Mouse (Mus musculus) liver, adult 2 months (tissue): Measurements from ENCODE around the gene Il2ra.

Experiments
- CTCF ChIP-seq: fragments of 200-500 bp; IDR thresholded peaks from 2 replicates; pipeline ENCODE4 v1.5.1; 2011; ENCODE audit warnings: low read depth, low read length, control low read depth
- POLR2A ChIP-seq: fragments of 200-500 bp; IDR thresholded peaks from 2 replicates; pipeline ENCODE4 v1.6.1; 2011; ENCODE audit warnings: low read length, control low read depth; ENCODE audit not compliant: insufficient read depth; ENCODE audit errors: extremely low read depth

- TF ChIP-seq POLR2A: no peak
- no peak for TF ChIP-seq CTCF
Measured at GRCm38 (mm10) chr2:11732978-11733377, 90.4 kb downstream of the Il2ra start.
